Mouse (Mus musculus): Measurements from ENCODE around the gene Prl7c1.
"Not testable (repeated sequence)": the region's sequence is repeated elsewhere in the genome, so short reads cannot be mapped to it uniquely, and the experiment has no call there.

Gene Prl7c1

DNA sequence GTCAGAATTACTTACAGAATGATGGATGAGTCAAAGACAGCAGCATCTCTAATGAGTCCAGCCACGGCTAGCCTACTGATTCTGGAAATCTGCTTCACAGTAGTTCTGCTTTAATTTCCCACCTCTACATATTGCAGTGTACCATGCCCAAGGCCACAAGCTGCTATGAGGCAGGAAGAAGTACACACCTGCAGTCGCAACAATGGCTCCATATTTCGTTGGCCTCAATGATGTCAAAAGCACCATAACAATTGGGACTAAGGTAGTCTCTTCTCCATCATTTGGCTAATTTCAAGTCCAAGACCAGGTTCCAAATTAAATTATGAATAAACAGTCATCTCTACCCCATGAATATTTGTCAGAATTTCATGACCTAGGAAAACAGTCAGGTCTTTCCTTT, at the start of gene Prl7c1:
Prl7c1 (minus strand) TSS at position 101 of the 400 bp plus-strand sequence.
- DNase-seq (ENCODE audit: low read depth in 2 of 2, low spot score in 2 of 2): not testable (repeated sequence)

DNA sequence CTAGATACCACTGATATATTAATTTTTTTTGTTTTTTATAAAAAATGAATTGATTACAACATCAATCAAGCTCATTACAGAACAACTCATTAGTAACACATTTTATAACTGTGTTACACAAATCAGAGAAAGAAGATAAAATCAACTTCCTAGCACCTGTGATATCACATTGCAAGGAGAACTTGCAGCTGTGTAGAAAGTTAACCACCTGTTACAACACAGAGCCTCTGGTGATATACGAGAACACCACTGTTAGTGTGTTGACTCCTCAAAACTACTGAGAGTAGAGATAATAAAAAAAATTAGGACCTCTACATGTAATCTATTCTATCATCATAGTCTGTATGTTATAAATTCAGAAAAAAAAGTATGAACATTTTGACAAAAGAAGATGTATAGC, 22.2 kb upstream of the Prl7c1 start:
- DNase-seq (ENCODE audit: low read depth in 2 of 2, low spot score in 2 of 2): no peak

DNA sequence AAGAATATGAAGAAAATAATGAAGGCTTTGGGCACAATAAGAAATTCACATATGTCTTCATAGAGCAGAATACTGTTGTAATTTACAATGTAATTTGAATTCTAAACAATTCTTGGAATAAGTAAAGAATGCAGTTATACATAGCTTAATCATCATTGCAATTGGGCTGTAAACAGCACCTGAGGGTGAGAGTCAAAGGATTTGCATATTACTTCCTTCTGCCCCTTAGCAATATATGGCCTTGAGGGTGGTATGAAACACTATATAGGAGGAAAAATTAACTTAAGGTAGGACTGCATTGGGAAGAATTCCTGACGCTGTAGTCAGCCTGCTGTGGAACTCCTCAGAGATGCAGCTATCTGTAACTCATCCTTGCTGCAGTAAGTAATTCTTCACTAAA, 20.8 kb upstream of the Prl7c1 start, which contains the start of gene Prl2a1:
Prl2a1 (plus strand) TSS at position 301 of the 400 bp plus-strand sequence.
- no peak for DNase-seq (ENCODE audit: low read depth in 2 of 2, low spot score in 2 of 2)

DNA sequence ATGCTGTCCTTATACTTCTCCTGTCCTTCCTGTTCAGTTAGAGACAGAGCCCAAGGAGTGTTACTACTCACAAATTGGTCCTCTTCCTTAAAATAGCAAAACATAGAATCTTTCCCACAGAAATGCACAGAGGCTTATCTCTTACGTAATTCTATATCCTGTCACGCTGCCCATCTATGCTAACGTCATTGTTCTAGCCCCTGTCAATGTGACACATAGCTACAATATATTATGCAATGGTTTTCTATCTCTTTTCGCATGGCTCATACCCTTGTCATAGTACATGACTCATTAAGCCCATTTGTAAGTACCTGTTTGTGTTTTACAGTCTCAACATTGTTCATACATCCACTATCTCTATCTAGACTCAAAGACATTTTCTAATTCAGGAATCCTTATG, 18.7 kb upstream of the Prl7c1 start:
- DNase-seq (ENCODE audit: low read depth in 2 of 2, low spot score in 2 of 2): no peak

DNA sequence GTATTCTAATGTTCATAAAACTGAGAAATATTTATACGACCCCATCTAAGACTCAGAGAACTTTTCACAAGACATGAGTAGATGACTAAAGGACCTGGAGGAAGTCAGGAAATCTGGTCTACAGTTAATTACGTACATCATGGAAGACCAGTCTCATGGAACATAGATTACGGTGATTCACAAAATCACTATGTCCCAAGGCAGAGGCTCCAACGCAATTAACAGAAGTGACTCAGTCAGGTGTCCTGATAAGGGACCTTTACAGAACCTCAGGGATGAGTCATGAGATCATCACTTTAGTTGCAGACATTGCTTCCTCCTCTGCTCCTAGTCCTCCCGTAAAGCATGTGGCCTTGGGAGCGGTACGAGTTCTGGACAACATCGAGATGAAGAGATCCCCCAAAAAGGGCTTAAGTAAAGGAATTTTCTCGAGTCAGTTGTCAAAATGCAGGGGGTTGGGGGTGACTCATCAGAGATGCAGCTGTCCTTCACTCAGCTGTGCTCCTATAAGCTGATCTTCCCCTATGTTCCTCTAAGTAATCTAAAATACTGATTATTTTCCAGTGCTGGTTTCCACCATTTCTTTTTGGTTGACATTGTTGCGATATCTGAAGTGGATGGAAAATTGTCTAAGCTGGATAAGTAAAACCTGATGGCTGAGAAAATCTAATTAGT, 46.0 kb downstream of the Prl7c1 start:
- no peak for DNase-seq (ENCODE audit: low read depth in 2 of 2, low spot score in 2 of 2)

DNA sequence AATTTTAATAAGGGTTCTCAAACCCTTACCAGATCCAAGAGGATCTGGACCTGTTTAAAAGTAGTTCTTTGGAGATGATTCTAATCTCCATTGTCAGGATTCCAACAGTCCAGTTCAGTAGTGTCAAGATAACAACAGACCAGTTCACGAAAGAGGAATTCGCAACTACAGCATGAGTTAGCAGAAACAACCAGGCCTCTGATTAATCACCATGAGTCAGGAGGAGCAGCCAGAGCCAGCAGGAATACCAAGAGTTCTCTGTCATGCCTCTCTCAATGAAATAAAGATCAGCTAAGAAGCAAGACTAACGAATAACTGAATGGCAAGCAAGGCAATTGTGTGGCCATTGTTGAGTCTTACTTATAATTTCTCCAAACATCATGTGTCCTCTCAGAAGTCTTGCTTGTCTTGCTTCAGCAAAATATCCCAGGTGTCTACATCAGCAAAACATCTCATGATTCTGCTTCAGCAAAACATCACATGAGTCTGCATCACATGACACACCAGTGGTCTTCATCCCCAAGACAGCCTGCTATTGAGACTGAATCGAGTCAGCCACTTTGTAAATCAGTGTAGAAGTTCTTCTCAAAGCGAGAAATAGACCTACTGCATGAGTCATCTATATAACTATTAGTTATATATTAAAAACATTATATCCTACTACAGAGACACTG, 50.2 kb downstream of the Prl7c1 start:
- not testable (repeated sequence) for DNase-seq (ENCODE audit: low read depth in 2 of 2, low spot score in 2 of 2)

DNA sequence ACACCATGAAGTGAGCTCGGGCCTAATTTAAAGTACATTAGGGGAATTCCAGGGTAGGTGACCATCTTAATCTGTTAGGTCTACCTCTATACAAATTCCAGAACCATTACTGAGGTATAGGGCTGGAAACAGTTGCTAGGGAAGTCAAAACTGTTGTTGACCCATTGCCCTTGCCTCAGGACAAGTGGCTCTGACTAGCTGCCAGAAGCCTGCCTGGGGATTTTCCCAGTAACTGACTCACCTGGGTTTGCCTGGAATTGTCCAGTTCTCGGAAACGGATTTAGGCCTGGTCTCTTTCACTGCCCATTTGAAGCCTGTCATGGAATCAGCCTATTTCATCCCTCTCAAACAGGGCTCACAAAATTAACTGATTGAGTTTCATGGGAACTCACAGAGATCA, 55.5 kb downstream of the Prl7c1 start:
- not testable (repeated sequence) for DNase-seq (ENCODE audit: low read depth in 2 of 2, low spot score in 2 of 2)
